Mouse (Mus musculus): Measurements from ENCODE around the gene Dusp13. TPM values are rescaled to one million over a fixed set of nuclear protein-coding genes. Genes with fewer than 3 reads are reported as not detected.

The Dusp13 gene
- total RNA-seq (2021) = not detected
- 0.77 and 1.1 TPM in 2 replicates for polyA plus RNA-seq (2012; rRNA removed)
- long read RNA-seq = 0 reads

DNA sequence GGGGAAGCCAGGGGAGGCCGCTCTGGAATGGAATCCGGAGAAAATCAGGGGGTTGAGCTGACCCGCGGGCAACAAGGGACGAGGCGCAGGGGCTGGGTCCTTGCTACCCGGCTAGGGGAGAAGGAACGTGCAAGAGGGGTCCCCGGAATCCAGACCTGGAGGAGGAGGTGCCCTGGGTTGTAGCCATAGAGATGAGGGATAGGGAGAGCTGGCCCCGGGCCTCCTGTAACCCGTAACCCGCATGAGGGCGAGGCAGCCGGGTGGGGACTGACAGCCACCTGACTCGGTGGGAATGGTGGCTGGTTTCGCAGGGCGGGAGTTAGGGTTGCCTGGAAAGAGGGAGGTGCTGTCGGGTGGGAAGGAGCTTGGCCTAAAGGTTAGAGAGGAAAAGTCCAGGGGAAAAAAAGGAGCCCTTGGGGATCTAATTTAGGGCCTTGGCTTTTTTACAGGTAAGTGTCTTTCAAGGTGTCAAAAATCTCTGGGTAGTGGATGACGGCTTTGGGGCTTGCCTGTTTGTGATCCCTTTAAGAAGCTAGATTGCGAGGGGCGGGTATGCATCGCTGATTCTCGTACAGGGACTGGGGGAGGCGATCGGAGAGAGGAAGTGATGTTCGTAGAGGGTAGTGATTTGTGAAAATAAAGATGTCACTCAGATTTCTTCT lies at the start of gene Dusp13:
Gene Dusp13 (minus strand): TSS at position 301 of the 662 bp plus-strand sequence.
- peak; percentile 87 for DNase-seq

DNA sequence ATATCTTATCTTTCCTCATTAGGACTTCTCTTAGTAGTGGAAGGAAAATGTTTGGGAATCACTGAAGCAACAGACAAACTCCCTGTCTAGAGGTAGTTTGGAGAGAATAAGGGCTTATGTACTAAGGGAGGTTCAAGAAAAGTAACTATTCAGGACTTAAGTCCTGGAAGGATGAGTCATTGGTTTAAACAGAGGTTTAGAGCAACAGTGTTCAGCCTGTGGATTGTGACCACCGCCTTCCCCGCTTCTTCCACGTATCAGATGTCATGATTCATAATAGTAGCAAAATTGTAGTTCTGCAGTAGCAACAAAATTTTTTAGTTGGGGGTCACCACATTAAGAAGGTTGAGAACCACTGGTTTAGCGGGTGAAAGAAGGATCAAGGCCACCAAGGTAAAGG lies 49.7 kb upstream of the Dusp13 start:
- no peak for DNase-seq

DNA sequence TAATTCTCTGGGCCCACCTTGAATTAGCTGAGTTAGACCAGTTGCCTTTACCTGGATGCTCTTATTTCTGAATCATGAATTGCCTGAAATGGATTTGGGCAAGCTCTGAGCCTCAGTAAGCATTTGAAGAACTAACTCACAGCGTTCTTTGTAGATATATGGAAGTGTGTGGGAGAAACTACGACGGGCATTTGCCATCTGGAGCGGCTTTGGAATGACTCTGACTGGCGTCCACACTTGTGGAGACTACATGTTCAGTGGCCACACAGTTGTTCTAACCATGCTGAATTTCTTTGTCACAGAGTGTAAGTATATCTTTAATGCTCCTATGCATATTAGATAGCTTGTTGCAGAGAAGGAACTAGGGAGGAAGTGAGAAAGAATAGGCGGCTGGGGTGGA lies 41.3 kb upstream of the Dusp13 start:
- DNase-seq = no peak

DNA sequence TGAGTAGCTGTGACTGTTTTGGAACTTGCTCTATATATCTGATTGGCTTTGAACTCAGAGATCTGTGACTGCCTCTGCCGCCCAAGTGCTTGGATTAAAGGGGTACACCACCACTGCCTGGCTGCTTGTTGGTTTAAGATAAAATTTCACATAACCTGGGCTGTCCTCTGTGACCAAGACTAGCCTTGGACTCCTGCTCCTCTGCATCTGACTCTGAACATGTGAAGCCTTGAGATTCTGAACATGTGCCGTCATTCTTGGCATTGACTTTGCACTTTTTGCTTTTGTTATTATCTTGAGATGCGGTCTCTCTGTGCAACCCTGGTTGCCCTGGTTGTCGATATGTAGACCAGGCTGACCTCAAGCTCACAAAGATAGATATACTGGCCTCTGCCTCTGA lies 40.7 kb upstream of the Dusp13 start:
- peak; percentile 67 for DNase-seq

DNA sequence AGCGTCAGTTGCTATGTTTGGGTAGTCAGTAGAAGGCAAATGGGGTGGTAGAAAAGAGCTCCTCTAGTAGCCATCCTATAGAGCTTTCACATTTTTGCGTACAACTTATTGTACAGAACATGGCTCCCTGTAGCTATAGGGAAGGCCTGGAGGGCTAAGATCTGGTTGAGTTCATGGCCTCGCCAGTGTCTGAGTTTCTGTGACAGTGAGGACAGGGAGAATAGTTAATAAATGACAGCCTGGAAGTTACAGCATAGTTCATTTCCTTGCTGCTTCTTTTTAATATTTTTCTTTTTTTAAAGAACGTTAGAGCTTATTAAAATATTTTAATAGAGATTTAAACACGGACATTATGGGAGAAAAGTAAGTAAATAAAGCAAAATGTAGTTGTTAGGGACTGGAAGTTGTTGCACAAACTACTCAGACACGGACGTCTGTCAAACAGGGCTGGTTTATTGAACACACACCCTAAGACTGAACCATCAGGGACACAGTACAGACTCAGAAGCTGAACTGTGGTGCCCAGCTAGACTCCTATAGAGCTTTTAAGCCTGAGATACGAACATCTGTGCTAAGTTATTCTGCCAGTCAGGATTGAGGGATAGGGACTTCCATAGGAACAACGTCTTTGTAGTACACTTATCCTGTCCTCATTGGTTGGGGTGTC lies 39.7 kb upstream of the Dusp13 start:
- no peak for DNase-seq

DNA sequence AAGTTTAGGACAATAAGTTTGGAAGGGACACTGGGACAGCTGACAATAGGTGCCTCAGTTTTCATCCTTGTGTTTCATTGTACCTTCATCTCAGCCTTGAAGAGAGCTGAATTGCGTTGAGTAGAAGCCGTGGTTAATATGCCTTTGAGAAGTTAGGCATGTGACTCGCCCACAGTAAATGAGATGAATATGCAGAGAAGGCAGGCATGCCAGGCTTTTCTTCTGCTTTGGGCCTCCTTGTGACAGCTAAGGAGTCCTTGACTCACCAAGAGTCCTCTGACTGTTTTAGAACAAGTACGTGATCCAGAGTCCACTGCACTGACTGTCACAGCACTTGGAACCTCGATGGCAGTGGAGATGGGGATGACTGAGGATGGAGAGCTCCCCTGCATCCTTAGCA lies 37.1 kb upstream of the Dusp13 start:
- no peak for DNase-seq

DNA sequence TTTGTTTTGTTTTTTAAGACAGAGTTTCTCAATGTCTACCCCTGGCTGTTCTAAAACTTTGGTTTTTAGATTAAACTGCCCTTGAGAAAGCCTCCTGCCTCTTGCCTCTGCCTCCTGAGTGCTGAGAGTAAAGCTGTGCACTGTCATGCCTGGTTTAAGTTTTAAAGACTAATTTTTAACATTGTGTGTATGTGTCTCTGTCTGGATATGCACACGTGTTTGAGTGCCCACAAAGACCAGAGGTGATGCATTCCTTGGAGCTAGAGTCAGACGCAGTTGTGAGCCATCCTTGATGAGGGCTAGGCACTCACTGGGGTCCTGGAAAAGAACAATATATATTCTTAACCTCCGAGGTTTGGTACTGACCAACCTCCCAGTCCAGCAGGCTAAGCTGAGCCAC lies 36.4 kb upstream of the Dusp13 start:
- no peak for DNase-seq

DNA sequence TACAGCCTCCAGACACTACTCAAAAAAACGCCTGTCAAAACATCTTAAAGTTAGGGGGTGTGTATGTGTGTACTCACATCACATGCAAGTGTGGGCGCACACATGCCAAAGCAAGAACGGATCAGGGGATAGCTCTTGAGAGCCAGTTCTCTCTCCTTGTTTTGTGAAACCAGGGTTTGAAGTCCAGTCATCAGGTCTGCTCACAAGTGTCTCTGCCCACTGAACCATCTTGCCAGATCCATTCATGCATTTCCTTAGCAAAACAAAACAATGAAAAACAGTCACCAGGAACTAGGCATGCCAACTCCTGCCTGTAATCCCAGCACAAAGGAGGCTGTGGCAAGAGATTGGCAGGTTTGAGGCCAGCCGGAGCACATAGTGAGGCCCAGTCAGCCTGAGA lies 35.5 kb upstream of the Dusp13 start:
- no peak for DNase-seq

DNA sequence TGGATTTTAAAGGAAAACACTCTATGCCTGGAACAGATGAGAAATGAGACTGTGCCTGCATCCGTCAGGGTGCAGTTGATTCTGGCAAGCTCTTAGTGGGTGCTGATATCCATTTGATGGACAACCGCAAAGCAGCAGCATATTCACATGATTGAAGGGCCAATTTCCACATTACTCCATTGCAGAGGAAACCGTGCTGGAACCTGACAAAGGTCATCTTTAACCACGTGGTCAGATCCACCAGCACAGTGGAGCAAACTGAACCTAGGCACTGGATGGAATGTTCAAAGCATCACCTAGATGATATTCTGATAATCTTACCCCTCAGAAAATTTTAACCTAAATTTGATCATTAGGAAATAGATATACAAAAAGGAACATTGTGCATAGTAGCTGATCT lies 25.2 kb upstream of the Dusp13 start:
- DNase-seq = no peak

DNA sequence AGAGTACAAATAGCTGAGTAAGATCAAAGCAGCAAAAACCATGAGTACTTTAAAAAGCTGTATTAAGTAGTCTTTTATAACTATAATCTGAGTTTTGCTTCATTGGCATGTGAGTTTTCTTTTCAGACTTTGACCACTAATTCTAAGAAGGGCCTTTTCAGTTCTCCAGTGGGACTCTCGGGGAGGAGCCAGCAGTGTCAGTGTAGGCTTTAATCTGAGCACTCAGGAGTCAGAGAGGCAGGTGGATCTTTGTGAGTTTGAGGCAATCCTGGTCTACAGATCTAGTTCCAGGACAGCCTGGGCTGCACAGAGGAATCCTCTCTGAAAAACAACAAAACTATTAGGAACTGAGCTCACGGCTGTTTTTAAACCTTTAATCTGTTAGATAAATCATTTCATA lies 23.0 kb upstream of the Dusp13 start:
- DNase-seq = no peak

DNA sequence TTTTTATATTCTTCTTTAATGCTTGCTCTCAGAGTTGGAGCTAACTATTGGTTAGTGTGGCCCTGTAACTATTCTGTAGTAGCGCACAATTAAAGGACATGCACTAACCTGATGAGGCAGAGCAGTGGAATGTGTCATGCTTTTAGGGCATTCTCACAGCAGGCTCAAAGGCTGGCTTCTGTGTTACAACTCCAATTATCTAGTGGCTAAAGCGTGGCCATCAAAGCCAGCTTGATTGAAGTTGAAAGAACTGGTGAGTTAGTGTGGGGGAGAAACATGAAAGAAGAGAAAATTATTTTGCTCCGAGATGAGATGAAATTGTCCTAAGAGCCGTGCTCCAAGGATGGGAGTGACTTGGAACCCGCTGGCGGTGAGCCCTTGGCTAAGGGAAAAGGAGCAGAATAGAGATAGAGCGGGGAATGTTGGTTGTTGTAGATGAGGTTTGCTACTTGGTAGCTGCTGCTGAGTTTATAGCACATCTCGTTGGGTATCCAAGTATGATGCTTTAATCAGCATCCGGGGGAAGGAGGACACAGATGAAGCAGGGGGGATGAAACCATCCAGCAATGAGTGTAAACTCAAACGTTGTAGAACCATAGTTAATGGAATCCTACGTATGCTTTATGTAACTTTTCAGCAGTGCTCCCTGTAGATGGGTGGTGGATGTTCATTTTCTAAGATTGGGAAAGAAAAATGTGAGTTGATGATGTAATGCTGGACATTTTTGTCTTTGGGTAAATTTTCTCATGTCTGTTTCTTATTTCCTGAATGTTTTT lies 21.7 kb upstream of the Dusp13 start:
- no peak for DNase-seq

DNA sequence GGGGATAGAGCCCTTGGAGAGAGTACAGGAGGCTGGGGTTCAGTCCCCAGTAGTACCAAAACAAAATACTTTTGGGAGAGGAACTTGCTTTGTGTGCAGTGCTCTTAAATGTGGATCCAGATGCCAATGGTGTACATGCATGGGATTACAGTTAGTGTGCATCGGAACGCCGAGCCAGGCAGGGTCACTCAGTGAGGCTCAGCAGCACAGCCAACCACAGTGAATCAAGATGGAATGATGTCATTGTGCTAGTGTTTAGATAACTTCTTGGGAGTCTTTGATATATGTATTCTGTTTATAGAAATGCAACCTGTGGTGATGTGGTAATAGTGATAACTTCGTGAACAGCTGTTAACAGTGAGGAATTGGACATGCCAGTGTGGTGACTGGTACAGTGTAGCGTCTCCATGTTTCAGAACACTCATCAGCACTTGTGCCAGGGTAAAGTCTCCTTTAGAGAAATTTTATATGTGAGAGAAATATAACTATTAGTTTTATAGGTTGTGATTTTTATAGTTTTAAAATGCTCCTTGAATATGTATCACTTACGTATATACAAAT lies 15.5 kb upstream of the Dusp13 start:
- no peak for DNase-seq

DNA sequence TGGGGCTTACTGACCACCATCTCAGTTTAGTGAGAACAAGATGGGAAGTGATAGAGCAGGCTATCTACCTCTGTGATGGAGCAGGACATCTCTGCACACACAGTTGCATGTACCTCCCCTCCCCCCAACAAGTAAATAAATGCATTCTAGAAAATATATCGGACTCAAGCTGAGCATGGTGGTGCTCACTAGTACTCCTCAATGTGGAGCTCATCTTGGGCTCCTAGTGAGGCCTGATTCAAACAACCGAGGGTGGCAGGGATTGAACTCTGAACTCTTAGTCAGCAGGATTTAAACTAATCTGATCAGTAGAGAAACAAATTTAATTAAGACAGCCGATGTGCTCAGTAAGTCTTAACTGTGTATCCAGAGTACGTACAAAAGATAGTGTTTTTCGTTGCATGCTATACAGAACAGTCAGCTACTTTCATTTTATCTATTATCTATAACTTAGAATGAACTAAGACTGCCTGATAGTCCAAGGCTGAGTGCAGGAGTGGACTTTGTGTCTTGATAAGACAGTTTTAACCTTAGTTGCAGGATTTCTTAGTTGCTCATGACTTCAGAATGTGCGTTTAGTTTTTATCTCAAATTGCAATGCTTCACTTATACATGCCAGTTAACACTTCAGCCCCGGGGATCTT lies 14.9 kb upstream of the Dusp13 start:
- no peak for DNase-seq

DNA sequence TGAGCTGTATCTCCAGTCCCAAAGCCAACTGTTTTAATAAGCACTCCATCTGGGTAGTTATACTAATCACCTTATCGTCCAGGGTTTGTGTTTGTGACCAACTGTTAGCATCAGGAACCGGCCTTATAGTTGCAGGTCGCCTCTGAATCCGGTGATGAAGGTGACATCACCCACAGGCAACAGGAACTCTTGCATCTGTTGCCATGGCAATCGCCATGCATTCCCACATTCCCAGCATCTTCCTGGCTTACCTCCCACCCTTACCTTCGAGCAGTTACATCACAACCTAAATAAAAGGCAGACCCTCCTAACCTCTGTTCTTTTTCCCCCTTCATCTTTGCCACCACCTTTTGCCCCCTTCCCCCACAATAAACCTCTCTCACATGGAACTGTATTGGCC lies 13.7 kb upstream of the Dusp13 start:
- no peak for DNase-seq

DNA sequence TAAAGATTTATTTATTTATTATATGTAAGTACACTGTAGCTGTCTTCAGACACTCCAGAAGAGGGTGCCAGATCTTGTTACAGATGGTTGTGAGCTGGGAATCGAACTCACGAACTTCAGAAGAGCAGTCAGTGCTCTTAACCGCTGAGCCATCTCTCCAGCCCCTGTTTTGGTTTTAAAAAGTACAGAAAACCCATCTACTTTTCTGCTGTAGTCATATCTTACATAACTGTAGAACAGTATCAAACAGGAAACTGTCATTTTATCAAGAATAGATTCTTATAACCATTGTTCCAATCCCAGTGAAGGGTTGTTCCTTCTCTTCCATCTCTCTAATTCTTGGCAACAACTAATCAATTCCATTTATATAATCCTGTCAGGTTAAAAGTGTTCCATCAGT lies 12.8 kb upstream of the Dusp13 start:
- no peak for DNase-seq

DNA sequence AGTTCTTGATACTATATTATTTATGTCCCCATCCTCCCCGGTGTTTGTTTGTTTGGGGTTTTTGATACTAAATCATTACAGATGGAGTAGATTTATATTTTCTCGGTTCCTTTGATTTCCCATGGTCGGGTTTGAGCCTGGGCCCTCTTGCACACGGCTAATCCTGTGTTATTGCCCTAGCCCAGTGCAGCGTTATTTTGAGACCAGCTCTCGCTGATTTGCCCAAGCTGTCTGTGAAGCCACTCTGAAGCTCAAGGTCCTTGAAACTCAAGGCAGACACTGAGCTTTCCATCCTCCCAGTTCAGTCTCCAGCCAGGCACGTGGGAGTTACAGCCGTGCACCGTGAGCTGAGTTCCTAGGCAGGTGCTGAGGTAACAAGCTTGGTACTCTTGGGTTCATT lies 10.6 kb upstream of the Dusp13 start:
- DNase-seq = peak; percentile 45

DNA sequence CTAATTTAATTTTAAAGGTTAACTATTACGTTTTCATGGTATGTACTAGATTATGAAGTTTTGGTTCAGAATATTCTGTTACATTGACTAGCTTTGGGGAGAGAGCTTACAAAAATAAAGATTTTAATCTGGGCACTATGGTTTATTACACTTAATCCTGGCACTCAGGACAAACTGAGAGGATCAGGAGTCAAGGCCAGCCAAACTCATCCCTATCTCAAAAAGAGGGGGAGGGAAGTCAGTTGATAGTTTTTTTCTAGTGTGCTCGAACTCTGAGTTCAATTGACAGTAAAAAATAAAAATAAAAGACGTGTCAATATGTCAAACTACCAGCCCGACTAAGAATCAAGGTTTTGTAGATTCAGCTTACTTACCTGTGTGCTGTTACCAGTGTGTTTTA lies 2.4 kb upstream of the Dusp13 start:
- no peak for DNase-seq

DNA sequence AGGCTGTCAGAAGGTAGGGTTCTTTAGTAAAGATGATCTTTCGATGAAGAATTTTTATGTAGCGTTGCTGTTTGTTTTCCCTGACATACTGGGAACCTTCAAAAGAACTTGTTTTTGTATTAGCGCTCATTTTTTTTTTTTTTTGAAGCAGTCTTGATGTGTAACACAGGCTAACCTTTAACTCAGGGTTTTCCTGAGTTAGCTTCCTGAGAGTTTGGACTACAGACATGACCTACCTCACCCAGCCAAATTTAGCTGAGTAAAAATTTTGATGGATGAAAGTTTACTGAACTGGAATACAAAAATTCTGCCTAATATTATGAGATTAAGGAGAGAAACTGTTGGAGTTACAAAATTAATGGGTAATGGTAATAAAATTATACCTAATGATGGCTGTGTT lies 1.4 kb upstream of the Dusp13 start:
- no peak for DNase-seq

DNA sequence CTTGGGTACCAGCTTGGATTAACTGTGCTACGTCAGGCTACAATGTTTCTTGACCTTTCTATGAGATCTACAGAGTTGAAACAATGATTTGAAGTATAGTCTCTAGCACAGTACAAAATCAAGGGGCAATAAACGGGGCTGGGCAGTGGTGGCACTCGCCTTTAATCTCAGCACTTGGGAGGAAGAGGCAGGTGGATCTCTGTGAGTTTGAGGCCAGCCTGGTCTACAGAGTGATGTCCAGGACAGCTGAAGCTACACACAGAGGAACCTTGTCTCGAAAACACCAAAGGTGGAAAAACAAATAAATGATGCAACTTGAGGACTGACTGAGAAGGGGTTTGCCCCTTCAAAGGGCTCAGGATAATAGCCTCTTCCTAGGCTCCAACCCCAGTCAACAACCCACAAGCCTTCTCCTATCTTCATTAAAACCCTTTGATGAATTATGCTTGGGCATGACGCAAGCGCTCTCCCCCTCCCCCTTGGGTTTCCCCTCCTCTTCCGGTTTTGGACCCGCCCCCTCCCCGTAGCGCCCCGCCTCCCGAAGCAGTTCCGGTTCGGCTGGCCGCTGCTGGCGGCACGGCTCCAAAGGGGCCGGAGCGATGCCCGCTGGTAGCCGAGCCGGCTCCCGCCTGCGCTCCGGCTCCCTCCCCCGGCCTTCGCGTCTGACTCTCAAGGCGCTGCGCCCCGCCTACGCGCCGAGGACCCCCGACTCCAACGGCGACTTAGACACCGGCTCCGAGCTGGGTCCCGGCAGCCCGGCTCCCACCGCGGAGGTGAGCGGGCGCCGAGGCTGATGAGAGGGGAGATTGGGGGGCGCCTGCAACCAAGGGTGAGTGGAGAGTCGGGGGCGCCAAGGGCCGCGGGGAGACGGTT lies 737 bp downstream of the Dusp13 start, which contains the start of gene Samd8:
Gene Samd8 (plus strand): TSS at position 524 of the 873 bp plus-strand sequence.
- peak; percentile 93 for DNase-seq

DNA sequence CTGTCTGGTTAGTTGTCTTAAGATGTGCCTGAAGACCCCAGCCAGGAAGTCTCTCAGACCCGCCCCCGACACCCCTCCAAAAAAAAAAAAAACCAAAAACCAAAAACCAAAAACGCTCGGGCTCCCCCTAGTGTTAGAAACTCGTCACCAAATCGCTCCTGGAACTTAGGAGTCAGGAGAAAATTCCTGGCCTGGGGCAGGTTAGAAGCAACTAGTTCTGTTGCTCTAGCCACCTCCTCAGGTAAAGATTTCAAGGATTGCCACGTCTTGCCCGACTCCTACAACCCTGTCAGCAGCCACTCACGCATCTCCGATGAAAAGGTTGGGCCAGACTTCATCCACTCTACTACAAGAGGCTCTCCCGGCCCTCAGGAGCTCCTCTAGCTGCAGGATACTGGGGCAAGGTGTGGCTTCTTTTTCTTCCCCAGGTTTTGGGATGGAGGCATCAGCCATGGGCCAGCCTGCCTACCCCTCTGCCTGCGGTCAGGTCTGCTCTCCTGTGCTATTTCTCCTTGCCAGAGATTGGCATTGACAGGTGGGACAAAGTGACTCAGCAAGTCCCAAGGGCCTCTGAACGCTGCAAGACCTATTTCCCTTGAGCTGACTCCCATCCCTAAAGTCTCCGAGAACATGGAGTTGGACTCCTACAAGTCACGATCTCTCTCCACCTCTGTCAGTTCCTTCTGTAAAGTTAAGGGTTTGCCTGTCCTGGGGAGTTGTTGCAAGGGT lies 2.7 kb downstream of the Dusp13 start:
- DNase-seq = peak; percentile 15
